Mouse (Mus musculus) MEL (cell line): ENCODE measurements around the gene Klhl33.

ENCODE experiments used
- CHD1 ChIP-seq: IDR thresholded peaks from 2 replicates; pipeline ENCODE4 v1.6.1; 2012; ENCODE audit warnings: low read depth, mild to moderate bottlenecking, inconsistent platforms, low read length, improper control_type of control experiment
- CTCF ChIP-seq, 3 experiments: IDR thresholded peaks in 2 of 3; conservative IDR thresholded peaks in 1 of 3; 2 replicates each; pipeline ENCODE4 v1.5.1; 2011 to 2012; ENCODE audit warnings: low read length in 3 of 3, low read depth in 2 of 3, mild to moderate bottlenecking in 2 of 3, improper control_type of control experiment in 1 of 3, inconsistent platforms in 1 of 3, mixed read lengths in 1 of 3, moderate library complexity in 1 of 3; ENCODE audit not compliant: control insufficient read depth in 1 of 3, insufficient read depth in 1 of 3, poor library complexity in 1 of 3, severe bottlenecking in 1 of 3
- MAFK ChIP-seq: IDR thresholded peaks from 2 replicates; pipeline ENCODE4 v1.6.1; 2011; ENCODE audit warnings: low read depth, mild to moderate bottlenecking, low read length, improper control_type of control experiment, borderline replicate concordance
- NRF1 ChIP-seq: IDR thresholded peaks from 2 replicates; pipeline ENCODE4 v1.6.1; 2014; ENCODE audit warnings: low read depth, mild to moderate bottlenecking, inconsistent platforms, low read length, improper control_type of control experiment, moderate library complexity; ENCODE audit not compliant: poor library complexity, insufficient read depth, severe bottlenecking

DNA sequence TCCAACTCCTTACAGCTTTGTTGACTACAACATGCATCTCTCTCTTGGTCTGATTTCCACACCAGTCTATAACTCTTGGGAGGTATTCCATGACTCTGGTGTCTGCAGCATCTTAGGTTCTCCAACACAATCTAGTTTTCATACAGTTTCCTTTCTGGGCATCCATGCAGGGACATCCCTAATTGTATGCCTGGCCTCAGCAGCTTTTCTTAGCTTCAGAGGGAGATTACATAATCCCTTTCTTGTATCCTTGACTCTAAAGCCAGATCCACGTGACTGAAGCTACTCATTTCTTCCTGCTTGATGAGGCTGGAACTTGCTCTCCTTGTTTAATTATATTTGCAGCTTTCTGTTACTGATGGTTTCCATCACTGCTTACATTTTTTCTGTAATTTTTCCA, 39.3 kb upstream of the Klhl33 start:
- no peak for TF ChIP-seq NRF1
- no peak for TF ChIP-seq CTCF (IDR thresholded peaks at IDR 0.05 in 2 of 3, conservative IDR thresholded peaks at IDR 0.05 in 1 of 3; ENCODE audit: control insufficient read depth in 1 of 3, insufficient read depth in 1 of 3, low read depth in 2 of 3, low read length in 3 of 3, poor library complexity in 1 of 3, severe bottlenecking in 1 of 3)
- TF ChIP-seq MAFK = no peak
- TF ChIP-seq CHD1 = no peak
